Mouse (Mus musculus) CH12.LX (cell line): ENCODE results near the gene Rab5b. TPM values are rescaled to one million over a fixed set of nuclear protein-coding genes. Genes with fewer than 3 reads are reported as not detected.

Experiments
- DNase-seq: peaks from one replicate; pipeline ENCODE4 v3.0.0-alpha.2; 2013; ENCODE audit errors: extremely low read depth
- H3K27ac ChIP-seq: 2 replicates; pipeline ENCODE4 v1.5.1; 2012; ENCODE audit warnings: low read depth, mild to moderate bottlenecking, control low read depth, moderate library complexity; ENCODE audit not compliant: insufficient read depth
- H3K27me3 ChIP-seq: replicated peaks from 2 replicates; pipeline ENCODE3; 2012; ENCODE audit warnings: inconsistent platforms
- H3K36me3 ChIP-seq, 2 experiments: replicated peaks in 1 of 2; 2 replicates each; pipeline versions ENCODE3 to v1.6.1; 2012; ENCODE audit warnings: inconsistent platforms in 1 of 2, low read length in 1 of 2, mild to moderate bottlenecking in 1 of 2, mixed read lengths in 1 of 2, moderate library complexity in 1 of 2; ENCODE audit not compliant: control insufficient read depth in 1 of 2, insufficient read depth in 1 of 2
- H3K4me1 ChIP-seq, 2 experiments: 2 replicates each; pipeline ENCODE4 v1.6.1; 2012; ENCODE audit warnings: inconsistent platforms in 1 of 2, moderate library complexity in 1 of 2; ENCODE audit not compliant: insufficient read depth in 2 of 2, control insufficient read depth in 1 of 2
- H3K4me2 ChIP-seq: 2 replicates; pipeline ENCODE4 v1.6.1; 2012; ENCODE audit warnings: low read depth, mild to moderate bottlenecking, control low read depth; ENCODE audit not compliant: poor library complexity, insufficient read depth, severe bottlenecking
- H3K4me3 ChIP-seq, 3 experiments: fragments of 150-350 bp in 1 of 3; sonication (generic) in 1 of 3; replicated peaks in 1 of 3; 2 replicates each; pipeline versions ENCODE3 to v1.5.1; 2011 to 2012; ENCODE audit warnings: low read depth in 2 of 3, low read length in 2 of 3, mild to moderate bottlenecking in 2 of 3, moderate library complexity in 2 of 3, control low read depth in 1 of 3, improper control_type of control experiment in 1 of 3, inconsistent platforms in 1 of 3, mixed read lengths in 1 of 3; ENCODE audit not compliant: poor library complexity in 1 of 3
- H3K79me2 ChIP-seq: replicated peaks from 2 replicates; pipeline ENCODE4 v1.6.1; 2012; ENCODE audit warnings: mild to moderate bottlenecking, moderate library complexity; ENCODE audit not compliant: control insufficient read depth, poor library complexity, insufficient read depth, severe bottlenecking; ENCODE audit errors: extremely low read depth
- H3K9ac ChIP-seq: 2 replicates; pipeline ENCODE4 v1.6.1; 2012; ENCODE audit warnings: low read depth, mild to moderate bottlenecking, control low read depth, moderate library complexity; ENCODE audit not compliant: insufficient read depth
- H3K9me3 ChIP-seq: replicated peaks from 2 replicates; pipeline ENCODE3; 2012; ENCODE audit warnings: low read length, inconsistent platforms, mixed read lengths
- BHLHE40 ChIP-seq: IDR thresholded peaks from 2 replicates; pipeline ENCODE4 v1.6.1; 2011; ENCODE audit warnings: mild to moderate bottlenecking, low read depth, low read length, improper control_type of control experiment
- CHD1 ChIP-seq: IDR thresholded peaks from 2 replicates; pipeline ENCODE4 v1.6.1; 2012; ENCODE audit warnings: low read depth, low read length, improper control_type of control experiment, inconsistent platforms
- CHD2 ChIP-seq: IDR thresholded peaks from 2 replicates; pipeline ENCODE4 v1.6.1; 2011; ENCODE audit warnings: low read length, improper control_type of control experiment
- CTCF ChIP-seq, 2 experiments: IDR thresholded peaks in 1 of 2; conservative IDR thresholded peaks in 1 of 2; 2 replicates each; pipeline ENCODE4 v1.5.1; 2011 to 2012; ENCODE audit warnings: low read depth in 2 of 2, low read length in 2 of 2, improper control_type of control experiment in 1 of 2, inconsistent platforms in 1 of 2, mild to moderate bottlenecking in 1 of 2, moderate library complexity in 1 of 2
- EP300 ChIP-seq: IDR thresholded peaks from 2 replicates; pipeline ENCODE4 v1.6.1; 2011; ENCODE audit warnings: low read length, improper control_type of control experiment
- HCFC1 ChIP-seq: IDR thresholded peaks from 2 replicates; pipeline ENCODE4 v1.6.1; 2012; ENCODE audit warnings: low read depth, mild to moderate bottlenecking, inconsistent platforms, low read length, improper control_type of control experiment
- IRF4 ChIP-seq: IDR thresholded peaks from 2 replicates; pipeline ENCODE4 v1.6.1; 2014; ENCODE audit warnings: low read depth, mild to moderate bottlenecking, inconsistent platforms, low read length, improper control_type of control experiment
- JUN ChIP-seq: IDR thresholded peaks from 2 replicates; pipeline ENCODE4 v1.6.1; 2011; ENCODE audit warnings: low read depth, mild to moderate bottlenecking, low read length, improper control_type of control experiment, moderate library complexity; ENCODE audit not compliant: insufficient read depth
- KAT2A ChIP-seq: IDR thresholded peaks from 2 replicates; pipeline ENCODE4 v1.6.1; 2012; ENCODE audit warnings: low read length, improper control_type of control experiment, inconsistent platforms; ENCODE audit not compliant: insufficient replicate concordance
- MAFK ChIP-seq: IDR thresholded peaks from 2 replicates; pipeline ENCODE4 v1.6.1; 2011; ENCODE audit warnings: low read length, improper control_type of control experiment; ENCODE audit not compliant: insufficient replicate concordance
- MAX ChIP-seq: IDR thresholded peaks from 2 replicates; pipeline ENCODE4 v1.6.1; 2011; ENCODE audit warnings: low read length, improper control_type of control experiment
- MAZ ChIP-seq: IDR thresholded peaks from 2 replicates; pipeline ENCODE4 v1.6.1; 2012; ENCODE audit warnings: low read depth, mild to moderate bottlenecking, inconsistent platforms, low read length, improper control_type of control experiment, moderate library complexity
- MEF2A ChIP-seq: IDR thresholded peaks from 2 replicates; pipeline ENCODE4 v1.6.1; 2014; ENCODE audit warnings: low read depth, mild to moderate bottlenecking, inconsistent platforms, low read length, improper control_type of control experiment, borderline replicate concordance
- MXI1 ChIP-seq: IDR thresholded peaks from 2 replicates; pipeline ENCODE4 v1.6.1; 2011; ENCODE audit warnings: mild to moderate bottlenecking, low read depth, low read length, improper control_type of control experiment
- NELFE ChIP-seq: IDR thresholded peaks from 2 replicates; pipeline ENCODE4 v1.6.1; 2011; ENCODE audit warnings: low read depth, low read length, improper control_type of control experiment
- NRF1 ChIP-seq: IDR thresholded peaks from 2 replicates; pipeline ENCODE4 v1.6.1; 2014; ENCODE audit warnings: low read depth, mild to moderate bottlenecking, inconsistent platforms, low read length, improper control_type of control experiment, moderate library complexity
- POLR2AphosphoS2 ChIP-seq: IDR thresholded peaks from 2 replicates; pipeline ENCODE4 v1.6.1; 2011; ENCODE audit warnings: low read depth, low read length, improper control_type of control experiment
- RAD21 ChIP-seq: IDR thresholded peaks from 2 replicates; pipeline ENCODE4 v1.6.1; 2011; ENCODE audit warnings: low read depth, mild to moderate bottlenecking, low read length, improper control_type of control experiment, moderate library complexity
- RCOR1 ChIP-seq: conservative IDR thresholded peaks from 2 replicates; pipeline ENCODE4 v1.6.1; 2012; ENCODE audit warnings: low read depth, mild to moderate bottlenecking, inconsistent platforms, low read length, improper control_type of control experiment
- SIN3A ChIP-seq: IDR thresholded peaks from 2 replicates; pipeline ENCODE4 v1.6.1; 2012; ENCODE audit warnings: low read length, improper control_type of control experiment, inconsistent platforms
- TBP ChIP-seq: conservative IDR thresholded peaks from 2 replicates; pipeline ENCODE4 v1.6.1; 2011; ENCODE audit warnings: low read depth, low read length, improper control_type of control experiment
- TCF12 ChIP-seq: IDR thresholded peaks from 2 replicates; pipeline ENCODE4 v1.6.1; 2014; ENCODE audit warnings: low read depth, mild to moderate bottlenecking, inconsistent platforms, low read length, improper control_type of control experiment
- USF1 ChIP-seq: IDR thresholded peaks from 2 replicates; pipeline ENCODE4 v1.6.1; 2014; ENCODE audit warnings: low read depth, mild to moderate bottlenecking, inconsistent platforms, low read length, improper control_type of control experiment
- USF2 ChIP-seq: conservative IDR thresholded peaks from 2 replicates; pipeline ENCODE4 v1.6.1; 2011; ENCODE audit warnings: low read depth, low read length, improper control_type of control experiment
- ZMIZ1 ChIP-seq: IDR thresholded peaks from 2 replicates; pipeline ENCODE4 v1.6.1; 2012; ENCODE audit warnings: low read depth, mild to moderate bottlenecking, inconsistent platforms, low read length, improper control_type of control experiment
- ZNF384 ChIP-seq: IDR thresholded peaks from 2 replicates; pipeline ENCODE4 v1.6.1; 2012; ENCODE audit warnings: low read depth, low read length, improper control_type of control experiment, inconsistent platforms
- dilution Hi-C: fragments of 300-500 bp; cut with MboI; formaldehyde crosslinking; loops from 2 replicates; pipeline ENCODE4 v1.14.3; 2020; ENCODE audit warnings: low sequenced_read_pairs; ENCODE audit not compliant: extremely low pct_unique_long_range_greater_than_20kb, extremely low pct_ligation_motif_present
- in situ Hi-C: fragments of 300-500 bp; cut with MboI; formaldehyde crosslinking; loops from 3 replicates; pipeline ENCODE4 v1.14.3; 2019; ENCODE audit warnings: low sequenced_read_pairs, low pct_ligation_motif_present, low pct_unique_long_range_greater_than_20kb, mixed read lengths
- polyA plus RNA-seq: library from polyadenylated mRNA; unstranded; fragments of >175 nt; gene quantifications from 2 replicates; pipeline ENCODE4 v1.2.1, GENCODE M21; 2012; ENCODE audit warnings: low read depth; ENCODE audit not compliant: insufficient read length
- total RNA-seq, 2 experiments: library from RNA; depleted of rRNA; stranded (reverse); fragments of 300-350 nt in 1 of 2; fragments of >200 nt in 1 of 2; gene quantifications; 2 replicates each; pipeline ENCODE4 v1.2.3; 2012 to 2014

The Rab5b gene
- total and polyA plus RNA-seq, 3 experiments = 20.4 to 34.4 (median 27.4) TPM

- Histone ChIP-seq H3K27ac (no peak overlapping the region), H3K4me1 (peaks cover 6 to 22% of the 10 kb centered on the region in 2 experiments), H3K27me3 (peaks cover 2% of the 10 kb centered on the region), H3K36me3 (no peaks in the 10 kb centered on the region), H3K79me2 (no peaks in the 10 kb centered on the region), H3K4me2 (no peak overlapping the region), H3K4me3 (no peak overlapping the region), H3K9ac (no peak overlapping the region), H3K9me3 (no peaks in the 10 kb centered on the region)
- no peak for DNase-seq
- TF ChIP-seq USF1 (no peak), POLR2AphosphoS2 (no peak), NELFE (no peak), IRF4 (no peak), JUN (no peak), TBP (no peak), TCF12 (no peak), ZMIZ1 (no peak), BHLHE40 (no peak), CHD2 (no peak), MXI1 (no peak), MAZ (no peak)
- in situ Hi-C loops = no loop called here
- dilution Hi-C loops = no loop called here
Observed at GRCm38 (mm10) chr10:128665307-128665706, 30.8 kb downstream of the Rab5b start.

GRCm38 (mm10) chr10:128664808-128665207 lies 31.3 kb downstream of the Rab5b start:
- no peak for DNase-seq
- Histone ChIP-seq H3K79me2 (no peaks in the 10 kb centered on the region), H3K27me3 (peaks cover 2% of the 10 kb centered on the region)
- no peak for TF ChIP-seq ZNF384
- TF ChIP-seq HCFC1 = no peak
- TF ChIP-seq SIN3A = no peak
- no peak for TF ChIP-seq CHD2
- no peak for TF ChIP-seq RAD21
- no peak for TF ChIP-seq MEF2A
- no peak for TF ChIP-seq MAX
- no peak for TF ChIP-seq CHD1
- no peak for TF ChIP-seq EP300
- TF ChIP-seq RCOR1 = no peak
- TF ChIP-seq CTCF (conservative IDR thresholded peaks at IDR 0.05 in 1 of 2, IDR thresholded peaks at IDR 0.05 in 1 of 2; ENCODE audit: low read depth in 2 of 2, low read length in 2 of 2) = no peak
- TF ChIP-seq MAZ = no peak
- TF ChIP-seq KAT2A = no peak
- TF ChIP-seq NRF1 = no peak
- TF ChIP-seq POLR2AphosphoS2 = no peak
- TF ChIP-seq JUN = no peak
- no peak for TF ChIP-seq USF2
- TF ChIP-seq TBP = no peak
- TF ChIP-seq MAFK = no peak
- TF ChIP-seq ZMIZ1 = no peak
- TF ChIP-seq, all 38 proteins: peak for 0
- Histone ChIP-seq H3K4me3 (no peak overlapping the region), H3K9me3 (no peaks in the 10 kb centered on the region), H3K9ac (no peak overlapping the region), H3K4me2 (no peak overlapping the region), H3K27ac (no peak overlapping the region), H3K4me1 (peaks cover 3 to 17% of the 10 kb centered on the region in 2 experiments; a peak in 3 of 4 replicates), H3K36me3 (no peaks in the 10 kb centered on the region)
- dilution Hi-C loops (no loop called here), in situ Hi-C loops (no loop called here)
